Mouse (Mus musculus) erythroblast, embryonic 14.5 days (primary cell): Measurements from ENCODE around the gene Rgp1. TPM values are rescaled to one million over a fixed set of nuclear protein-coding genes. Genes with fewer than 3 reads are reported as not detected.

Source experiments
- H3K27me3 ChIP-seq: 2 replicates; pipeline ENCODE4 v1.6.1; 2012; ENCODE audit warnings: inconsistent platforms; ENCODE audit not compliant: control insufficient read depth
- H3K36me3 ChIP-seq: 2 replicates; pipeline ENCODE4 v1.6.1; 2012; ENCODE audit warnings: mild to moderate bottlenecking, inconsistent platforms; ENCODE audit not compliant: control insufficient read depth
- H3K4me1 ChIP-seq: 2 replicates; pipeline ENCODE4 v1.6.1; 2012; ENCODE audit warnings: inconsistent platforms; ENCODE audit not compliant: control insufficient read depth
- H3K4me3 ChIP-seq: replicated peaks from 2 replicates; pipeline ENCODE3; 2012; ENCODE audit warnings: moderate library complexity, mild to moderate bottlenecking, inconsistent platforms
- H3K9me3 ChIP-seq: 2 replicates; pipeline ENCODE4 v1.6.1; 2012; ENCODE audit warnings: low read length, inconsistent platforms, mixed read lengths; ENCODE audit not compliant: control insufficient read depth
- GATA1 ChIP-seq: IDR thresholded peaks from 2 replicates; pipeline ENCODE4 v1.6.1; 2012; ENCODE audit warnings: low read length, inconsistent platforms, mixed read lengths
- TAL1 ChIP-seq: IDR thresholded peaks from 3 replicates; pipeline ENCODE4 v1.6.1; 2012; ENCODE audit warnings: low read length, inconsistent platforms, mixed read lengths
- polyA plus RNA-seq: library from polyadenylated mRNA; stranded (reverse); fragments of >175 nt; gene quantifications from 2 replicates; pipeline ENCODE4 v1.2.3, GENCODE M21; 2012

The Rgp1 gene
- polyA plus RNA-seq, result 3.5 and 7.2 TPM in 2 replicates

GRCm38 (mm10) chr4:43578376-43579204 is at the start of gene Rgp1, which contains the start of gene Gba2:
Gene Rgp1 (plus strand): TSS chr4:43578715.
Gene Gba2 (minus strand): TSS chr4:43578873.
- H3K36me3 ChIP-seq, result peaks cover 67% of the 10 kb centered on the region
- no peak for TF ChIP-seq GATA1
- no peak for TF ChIP-seq TAL1
- no peaks in the 10 kb centered on the region for H3K27me3 ChIP-seq
- peaks cover 77% of the 10 kb centered on the region for H3K4me1 ChIP-seq
- H3K9me3 ChIP-seq, result no peaks in the 10 kb centered on the region
- peak within 1 kb of the TSS; percentile 98 for H3K4me3 ChIP-seq

DNA sequence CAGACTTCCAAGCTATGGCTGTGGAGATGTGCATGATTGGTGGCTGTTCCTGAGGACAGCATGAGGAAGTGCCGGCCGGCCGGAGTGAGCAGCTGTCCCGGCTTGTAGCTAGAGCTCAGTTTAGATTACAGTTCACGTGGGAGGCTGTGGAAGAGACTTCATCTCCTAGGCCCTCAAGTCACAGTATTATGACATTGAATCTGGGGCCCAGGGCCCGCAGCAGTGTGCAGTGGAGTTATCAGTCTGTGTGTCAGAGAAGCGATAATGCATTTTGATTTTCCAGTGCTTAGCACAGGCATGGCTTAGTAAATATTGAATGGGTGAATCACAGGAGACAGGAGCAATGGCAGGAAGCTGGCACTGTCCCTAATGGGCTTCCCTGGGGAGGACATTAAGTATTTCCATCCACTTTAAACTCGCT is 48.4 kb upstream of the Rgp1 start:
- no peaks in the 10 kb centered on the region; the same call in 1 of the 2 replicates for H3K9me3 ChIP-seq
- TF ChIP-seq TAL1 (no peak), GATA1 (no peak)
- peaks cover 53% of the 10 kb centered on the region for H3K36me3 ChIP-seq
- H3K27me3 ChIP-seq, result peaks cover 28% of the 10 kb centered on the region
- no peak overlapping the region for H3K4me3 ChIP-seq
- peaks cover 14% of the 10 kb centered on the region for H3K4me1 ChIP-seq

- peaks cover 58% of the 10 kb centered on the region for H3K36me3 ChIP-seq
- H3K4me1 ChIP-seq, result peaks cover 14% of the 10 kb centered on the region
- H3K27me3 ChIP-seq, result peaks cover 23% of the 10 kb centered on the region
- no peaks in the 10 kb centered on the region; the same call in 1 of the 2 replicates for H3K9me3 ChIP-seq
- no peak overlapping the region for H3K4me3 ChIP-seq
- TF ChIP-seq TAL1 (no peak), GATA1 (no peak)
These were observed 47.9 kb upstream of the Rgp1 start for GRCm38 (mm10) chr4:43530581-43530980.

- Histone ChIP-seq H3K4me3 (no peak overlapping the region), H3K4me1 (peaks cover 14% of the 10 kb centered on the region), H3K27me3 (no peaks in the 10 kb centered on the region; the same call in 1 of the 2 replicates), H3K9me3 (no peaks in the 10 kb centered on the region; the same call in 1 of the 2 replicates), H3K36me3 (peaks cover 85% of the 10 kb centered on the region)
- TF ChIP-seq TAL1, result no peak
- no peak for TF ChIP-seq GATA1
These were observed 45.2 kb upstream of the Rgp1 start for GRCm38 (mm10) chr4:43533270-43533669.

DNA sequence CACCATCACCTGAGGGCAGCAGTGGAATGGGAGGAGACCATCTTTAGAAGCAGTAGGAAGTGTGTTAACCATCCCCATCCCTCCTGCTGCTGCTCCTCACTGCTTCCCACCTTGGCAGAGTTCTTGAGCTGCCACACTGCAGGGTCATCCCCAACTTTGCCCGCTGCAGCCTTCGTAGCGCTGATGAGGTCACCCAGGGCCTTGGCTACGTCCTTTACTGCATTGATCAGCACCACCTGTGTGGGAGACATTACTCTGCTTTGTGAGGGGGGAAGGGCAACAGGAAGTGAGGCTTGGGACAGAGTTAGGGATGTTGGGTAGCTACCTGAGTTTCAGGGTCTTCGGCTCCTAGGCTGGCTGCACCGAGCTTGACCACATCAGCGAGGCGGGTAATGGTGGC is 42.9 kb upstream of the Rgp1 start:
- H3K4me3 ChIP-seq, result no peak overlapping the region
- peaks cover 1% of the 10 kb centered on the region; the same call in 1 of the 2 replicates for H3K4me1 ChIP-seq
- H3K27me3 ChIP-seq, result no peaks in the 10 kb centered on the region
- TF ChIP-seq GATA1 (no peak), TAL1 (no peak)
- H3K36me3 ChIP-seq, result peaks cover 100% of the 10 kb centered on the region
- no peaks in the 10 kb centered on the region for H3K9me3 ChIP-seq

DNA sequence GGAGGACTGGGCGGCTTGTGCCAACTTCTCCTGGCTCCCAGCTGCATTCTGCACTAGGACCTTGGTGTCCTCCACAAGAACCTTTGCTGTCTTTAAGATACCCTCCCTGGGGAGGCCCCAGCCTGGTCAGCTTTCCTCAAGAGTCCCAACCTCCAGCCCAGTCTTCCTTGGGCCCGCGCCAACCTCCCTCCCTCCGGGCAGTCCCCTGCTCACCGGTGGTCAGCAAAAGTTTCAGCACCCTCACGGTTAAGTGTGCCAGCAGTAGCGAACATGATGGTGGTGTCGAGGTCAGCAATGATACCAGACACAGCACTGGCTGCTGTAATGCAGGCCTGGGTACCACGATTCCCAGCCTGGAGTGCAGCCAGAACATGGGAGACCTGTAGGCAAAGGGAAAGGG is 42.5 kb upstream of the Rgp1 start:
- Histone ChIP-seq H3K4me3 (no peak overlapping the region), H3K9me3 (no peaks in the 10 kb centered on the region), H3K27me3 (no peaks in the 10 kb centered on the region), H3K4me1 (no peaks in the 10 kb centered on the region; the same call in 1 of the 2 replicates), H3K36me3 (peaks cover 100% of the 10 kb centered on the region)
- TF ChIP-seq GATA1, result no peak
- no peak for TF ChIP-seq TAL1

DNA sequence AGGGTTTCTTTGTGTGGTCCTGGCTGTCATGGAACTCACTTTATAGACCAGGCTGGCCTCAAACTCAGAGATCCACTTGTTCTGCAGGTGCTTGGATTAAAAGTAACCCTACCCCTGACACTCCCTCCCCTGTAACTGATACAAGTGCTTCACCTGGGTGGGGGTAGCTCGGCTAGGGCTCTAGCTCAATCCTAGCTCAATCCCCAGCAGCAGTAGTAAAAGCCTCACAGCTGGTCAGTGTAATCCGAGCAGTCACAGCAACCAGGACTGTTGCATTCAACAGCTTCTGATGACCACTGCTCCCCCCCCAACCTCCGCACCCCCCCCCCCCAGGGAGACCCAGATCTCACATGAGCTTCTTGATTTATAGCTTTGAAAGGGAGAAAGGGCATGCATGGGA is 36.5 kb upstream of the Rgp1 start:
- H3K27me3 ChIP-seq, result no peaks in the 10 kb centered on the region
- no peaks in the 10 kb centered on the region for H3K4me1 ChIP-seq
- H3K36me3 ChIP-seq, result peaks cover 100% of the 10 kb centered on the region
- TF ChIP-seq GATA1 (no peak), TAL1 (no peak)
- no peak overlapping the region for H3K4me3 ChIP-seq
- no peaks in the 10 kb centered on the region for H3K9me3 ChIP-seq

DNA sequence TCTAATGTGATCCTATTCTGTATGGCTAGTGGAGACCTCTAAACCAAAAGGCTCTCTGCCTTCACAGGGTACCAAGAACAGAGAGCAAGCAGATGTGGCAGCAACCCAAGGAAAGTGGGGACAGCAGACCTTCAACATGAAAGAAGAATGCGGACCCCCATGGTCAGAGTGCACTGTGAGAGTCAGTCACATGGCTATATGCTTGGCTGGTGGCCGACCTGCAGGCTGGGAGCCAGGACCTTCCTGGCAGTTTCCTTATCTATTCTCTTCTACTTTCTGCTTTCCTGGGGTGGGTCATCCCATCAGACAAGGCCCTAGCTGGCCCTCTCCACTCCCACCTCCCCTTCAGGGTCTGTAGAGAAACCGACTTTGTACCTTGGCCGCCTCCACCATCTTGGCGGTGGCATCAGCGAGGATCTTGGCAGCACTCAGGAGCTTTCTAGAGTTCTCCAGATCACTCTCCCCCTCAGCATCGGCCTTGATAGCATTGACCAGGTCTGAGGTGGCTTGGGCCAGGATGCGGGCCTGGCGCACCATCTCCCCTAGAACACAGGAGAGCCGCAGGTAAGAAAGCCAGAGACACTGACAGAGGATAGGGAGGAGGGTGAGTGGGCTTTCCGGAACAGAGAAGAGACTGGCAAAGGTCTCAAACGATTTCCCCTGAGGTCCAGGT is 32.0 kb upstream of the Rgp1 start:
- Histone ChIP-seq H3K36me3 (peaks cover 100% of the 10 kb centered on the region), H3K27me3 (no peaks in the 10 kb centered on the region), H3K9me3 (no peaks in the 10 kb centered on the region), H3K4me1 (no peaks in the 10 kb centered on the region), H3K4me3 (no peak overlapping the region)
- no peak for TF ChIP-seq TAL1
- no peak for TF ChIP-seq GATA1

- no peak for TF ChIP-seq GATA1
- TF ChIP-seq TAL1, result no peak
- no peaks in the 10 kb centered on the region for H3K4me1 ChIP-seq
- H3K9me3 ChIP-seq, result peaks cover 2% of the 10 kb centered on the region
- no peaks in the 10 kb centered on the region; the same call in 1 of the 2 replicates for H3K27me3 ChIP-seq
- H3K36me3 ChIP-seq, result peaks cover 100% of the 10 kb centered on the region
- no peak overlapping the region for H3K4me3 ChIP-seq
These were observed 31.4 kb upstream of the Rgp1 start for GRCm38 (mm10) chr4:43547160-43547559.
